Mouse (Mus musculus): Measurements from ENCODE around the gene Toe1. TPM values are rescaled to one million over a fixed set of nuclear protein-coding genes. Genes with fewer than 3 reads are reported as not detected.
A peak's percentile ranks its signal among the peaks of the same experiment; 100 is the strongest.

The Toe1 gene
- total and polyA plus RNA-seq, 2 experiments from 2014 or later = 23.2 to 39.9 TPM

DNA sequence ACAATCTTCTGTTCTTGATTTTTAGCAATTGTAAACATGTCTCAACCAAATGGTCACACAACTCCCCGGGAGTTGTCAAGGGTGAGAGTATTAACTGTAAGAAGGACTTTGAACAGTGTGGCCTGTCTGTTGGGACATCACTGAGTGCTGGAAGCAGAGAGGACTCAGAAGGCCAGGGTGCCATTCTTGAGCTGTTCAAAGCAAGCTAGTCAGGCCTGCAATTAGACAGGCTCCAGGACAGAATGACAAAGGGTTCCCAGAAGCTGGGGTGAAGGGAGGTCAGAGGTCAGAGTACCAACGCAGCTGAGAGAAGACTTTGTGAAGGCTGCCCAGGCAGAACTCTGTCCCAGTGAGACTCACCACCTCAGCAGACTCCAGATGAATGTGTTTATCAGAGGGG lies 31.6 kb upstream of the Toe1 start:
- no peaks in the 10 kb centered on the region for H3K4me1 ChIP-seq (ENCODE audit: insufficient read depth)
- H3K9me3 ChIP-seq (ENCODE audit: low read length) = no peaks in the 10 kb centered on the region
- no peak for TF ChIP-seq CTCF (IDR thresholded peaks at IDR 0.05; ENCODE audit: low read depth)
- H3K4me3 ChIP-seq (ENCODE audit: low read depth, low read length) = no peak overlapping the region
- 22% methylated on average over 2 of the region's 2 CpGs for WGBS
- ATAC-seq = no peak
- H3K36me3 ChIP-seq (ENCODE audit: insufficient read depth) = no peaks in the 10 kb centered on the region
- DNase-seq = no peak
- H3K27me3 ChIP-seq (ENCODE audit: insufficient read depth, low read length) = no peaks in the 10 kb centered on the region
- H3K4me2 ChIP-seq (ENCODE audit: low read depth) = no peak overlapping the region
- H3K9ac ChIP-seq = no peak overlapping the region
- H3K27ac ChIP-seq (ENCODE audit: low read depth, low read length) = no peak overlapping the region

DNA sequence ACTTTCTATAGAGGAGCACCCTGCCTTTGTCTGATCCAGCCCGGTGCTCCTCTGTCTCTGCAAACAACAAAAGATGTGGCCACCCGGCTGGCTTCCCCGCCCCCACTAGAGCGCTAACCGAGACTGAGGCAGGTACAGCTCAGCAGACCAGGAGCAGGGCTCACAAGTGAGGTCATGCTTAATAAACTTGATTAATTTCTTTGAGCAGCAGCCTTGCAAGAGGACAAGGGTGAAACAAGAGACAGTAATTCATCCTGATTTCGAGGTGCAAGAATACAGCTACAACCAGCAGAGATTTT lies 22.6 kb upstream of the Toe1 start:
- DNase-seq = peak; percentile 21
- peak; percentile 56 for ATAC-seq

DNA sequence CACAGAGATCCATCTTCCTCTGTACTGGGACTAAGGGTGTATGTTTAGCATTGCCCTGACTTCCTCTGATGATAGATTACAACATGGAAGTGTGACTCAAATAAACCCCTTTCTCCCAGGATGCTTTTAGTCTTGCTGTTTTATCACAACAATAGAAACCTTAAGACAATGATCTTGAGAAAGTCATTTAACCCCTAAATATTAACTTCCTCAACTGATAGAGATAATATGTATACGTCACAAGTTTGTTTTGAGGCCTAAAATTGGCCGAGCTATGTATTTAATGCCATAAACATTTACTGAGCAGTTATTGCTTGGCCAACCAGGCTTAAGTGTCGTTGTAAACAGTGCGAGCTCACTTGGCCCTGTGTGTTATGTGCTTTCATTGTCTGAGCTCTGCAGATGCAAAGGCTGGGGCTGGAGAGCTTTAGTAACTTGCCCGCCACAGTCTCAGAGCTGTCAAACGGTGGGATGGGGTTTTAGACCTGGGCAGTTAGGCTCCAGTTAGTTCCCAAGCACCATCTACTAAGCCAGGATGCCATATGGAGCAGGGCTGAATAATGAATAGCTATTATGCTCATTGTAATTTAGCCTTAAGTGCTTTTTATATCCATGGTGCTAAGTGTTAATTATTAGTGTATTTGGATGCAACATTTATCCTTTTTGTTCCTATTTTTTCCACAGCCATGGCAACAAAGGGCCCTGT lies 22.1 kb upstream of the Toe1 start:
- H3K9me3 ChIP-seq (ENCODE audit: low read length) = no peaks in the 10 kb centered on the region
- no peak overlapping the region for H3K4me2 ChIP-seq (ENCODE audit: low read depth)
- DNase-seq (no peak), ATAC-seq (peak; percentile 38)
- peaks cover 7% of the 10 kb centered on the region for H3K4me1 ChIP-seq (ENCODE audit: insufficient read depth)
- no peak for TF ChIP-seq CTCF (IDR thresholded peaks at IDR 0.05; ENCODE audit: low read depth)
- H3K27ac ChIP-seq (ENCODE audit: low read depth, low read length) = peak overlapping the region; percentile 47; the same call in 1 of the 2 replicates
- H3K27me3 ChIP-seq (ENCODE audit: insufficient read depth, low read length) = no peaks in the 10 kb centered on the region
- no peak overlapping the region for H3K4me3 ChIP-seq (ENCODE audit: low read depth, low read length)
- H3K9ac ChIP-seq = peak overlapping the region; percentile 1; the same call in 1 of the 2 replicates
- WGBS = 26% methylated on average over 6 of the region's 6 CpGs
- no peaks in the 10 kb centered on the region for H3K36me3 ChIP-seq (ENCODE audit: insufficient read depth)

More for the DNA sequence above, 22.6 kb upstream of the Toe1 start:
- no peaks in the 10 kb centered on the region for H3K36me3 ChIP-seq (ENCODE audit: insufficient read depth)
- no peaks in the 10 kb centered on the region for H3K27me3 ChIP-seq (ENCODE audit: insufficient read depth, low read length)
- no peaks in the 10 kb centered on the region for H3K9me3 ChIP-seq (ENCODE audit: low read length)
- WGBS = 6% methylated on average over 6 of the region's 6 CpGs
- H3K4me2 ChIP-seq (ENCODE audit: low read depth) = no peak overlapping the region
- H3K27ac ChIP-seq (ENCODE audit: low read depth, low read length) = peak overlapping the region; percentile 47; the same call in 1 of the 2 replicates
- no peak overlapping the region for H3K4me3 ChIP-seq (ENCODE audit: low read depth, low read length)
- H3K9ac ChIP-seq = peak overlapping the region; percentile 1; the same call in 1 of the 2 replicates
- no peak for TF ChIP-seq CTCF (IDR thresholded peaks at IDR 0.05; ENCODE audit: low read depth)
- peaks cover 4% of the 10 kb centered on the region for H3K4me1 ChIP-seq (ENCODE audit: insufficient read depth)

DNA sequence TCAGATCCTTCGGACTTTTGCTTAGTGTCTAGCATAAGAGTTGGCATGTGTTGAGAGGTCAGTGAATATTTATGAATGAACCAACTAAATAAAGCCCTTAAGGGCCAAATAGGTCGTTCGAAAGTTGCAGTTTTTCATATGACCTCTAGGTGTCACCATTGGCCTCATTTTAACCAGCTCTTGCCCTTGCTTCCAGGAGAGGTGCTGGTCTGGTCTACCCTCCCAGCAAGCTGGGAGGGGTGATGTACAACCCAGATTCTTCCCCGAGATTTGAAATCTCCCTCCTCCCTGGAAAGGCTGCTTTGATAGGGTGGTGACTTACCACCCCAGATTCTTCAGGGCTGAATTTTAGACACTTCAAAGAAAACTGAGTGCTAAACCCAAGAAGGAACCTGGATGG lies 20.4 kb upstream of the Toe1 start:
- H3K9me3 ChIP-seq (ENCODE audit: low read length) = no peaks in the 10 kb centered on the region
- TF ChIP-seq CTCF (IDR thresholded peaks at IDR 0.05; ENCODE audit: low read depth) = peak; percentile 82
- peak; percentile 83 for DNase-seq
- H3K27ac ChIP-seq (ENCODE audit: low read depth, low read length) = no peak overlapping the region
- no peak overlapping the region for H3K4me3 ChIP-seq (ENCODE audit: low read depth, low read length)
- H3K9ac ChIP-seq = no peak overlapping the region
- peak; percentile 55 for ATAC-seq
- WGBS = 1% methylated on average over 4 of the region's 4 CpGs
- no peaks in the 10 kb centered on the region for H3K36me3 ChIP-seq (ENCODE audit: insufficient read depth)
- peaks cover 7% of the 10 kb centered on the region for H3K4me1 ChIP-seq (ENCODE audit: insufficient read depth)
- H3K27me3 ChIP-seq (ENCODE audit: insufficient read depth, low read length) = no peaks in the 10 kb centered on the region
- H3K4me2 ChIP-seq (ENCODE audit: low read depth) = no peak overlapping the region

DNA sequence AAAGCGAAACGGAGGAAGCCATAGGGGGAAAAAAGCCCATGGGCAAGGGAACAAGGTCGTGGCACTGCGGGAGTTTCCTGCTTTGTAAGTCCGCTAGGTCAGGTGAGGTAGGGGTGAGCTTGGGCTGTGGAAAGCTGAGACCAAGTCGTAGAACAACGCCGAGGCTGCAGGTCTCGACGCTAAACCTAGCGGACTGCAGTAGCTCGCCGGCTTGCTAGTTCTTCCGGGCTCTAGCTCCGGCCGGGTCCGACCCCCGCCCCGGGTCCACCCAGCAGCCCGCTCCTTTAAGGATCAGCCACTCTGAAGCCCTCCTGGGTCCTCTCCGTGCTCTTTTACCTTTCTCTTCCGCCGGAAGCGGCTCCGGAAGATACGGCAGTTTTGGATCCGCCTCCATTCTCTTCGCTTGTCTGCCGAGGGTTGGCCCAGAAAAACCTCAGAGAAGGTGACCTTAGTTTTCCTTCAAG lies 17.1 kb upstream of the Toe1 start:
- peak; percentile 76 for ATAC-seq
- Histone ChIP-seq H3K9ac (peak overlapping the region; percentile 68), H3K4me3 (ENCODE audit: low read depth, low read length) (peak overlapping the region; percentile 44), H3K36me3 (ENCODE audit: insufficient read depth) (no peaks in the 10 kb centered on the region), H3K9me3 (ENCODE audit: low read length) (no peaks in the 10 kb centered on the region), H3K27ac (ENCODE audit: low read depth, low read length) (peak overlapping the region; percentile 51), H3K4me2 (ENCODE audit: low read depth) (peak overlapping the region; percentile 67), H3K4me1 (ENCODE audit: insufficient read depth) (peaks cover 10% of the 10 kb centered on the region), H3K27me3 (ENCODE audit: insufficient read depth, low read length) (peaks cover 4% of the 10 kb centered on the region; the same call in 1 of the 2 replicates)
- no peak for TF ChIP-seq CTCF (IDR thresholded peaks at IDR 0.05; ENCODE audit: low read depth)
- 4% methylated on average over 28 of the region's 29 CpGs for WGBS
- peak; percentile 79 for DNase-seq

DNA sequence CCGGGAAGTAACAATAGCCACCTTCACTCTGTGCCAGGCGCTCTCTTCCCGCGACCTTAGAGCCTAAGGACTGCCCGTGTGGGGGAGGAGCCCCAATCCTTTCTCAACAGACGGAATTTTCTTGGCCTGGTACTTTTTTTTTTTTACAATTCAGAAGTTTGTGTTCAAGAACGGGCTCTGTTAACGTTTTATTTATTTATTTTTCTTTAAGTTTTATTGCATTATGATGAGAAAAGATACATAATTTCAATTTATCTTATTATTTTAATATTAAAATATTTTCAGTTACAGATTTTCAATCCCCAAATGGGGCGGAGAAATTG lies 14.2 kb upstream of the Toe1 start, which contains the start of gene Hpdl:
Gene Hpdl (minus strand): TSS at position 14 of the 323 bp plus-strand sequence.
- no peak; the same call in 1 of the 2 replicates for ATAC-seq
- WGBS = 14% methylated on average over 9 of the region's 9 CpGs
- Histone ChIP-seq H3K36me3 (ENCODE audit: insufficient read depth) (no peaks in the 10 kb centered on the region; the same call in 1 of the 2 replicates), H3K27me3 (ENCODE audit: insufficient read depth, low read length) (peaks cover 4% of the 10 kb centered on the region; the same call in 1 of the 2 replicates), H3K4me2 (ENCODE audit: low read depth) (peak within 1 kb of the TSS; percentile 84), H3K4me1 (ENCODE audit: insufficient read depth) (peaks cover 10% of the 10 kb centered on the region), H3K9ac (peak within 1 kb of the TSS; percentile 49), H3K9me3 (ENCODE audit: low read length) (no peaks in the 10 kb centered on the region), H3K4me3 (ENCODE audit: low read depth, low read length) (peak within 1 kb of the TSS; percentile 41), H3K27ac (ENCODE audit: low read depth, low read length) (no peak within 1 kb of the TSS)
- no peak for DNase-seq
- no peak for TF ChIP-seq CTCF (IDR thresholded peaks at IDR 0.05; ENCODE audit: low read depth)

DNA sequence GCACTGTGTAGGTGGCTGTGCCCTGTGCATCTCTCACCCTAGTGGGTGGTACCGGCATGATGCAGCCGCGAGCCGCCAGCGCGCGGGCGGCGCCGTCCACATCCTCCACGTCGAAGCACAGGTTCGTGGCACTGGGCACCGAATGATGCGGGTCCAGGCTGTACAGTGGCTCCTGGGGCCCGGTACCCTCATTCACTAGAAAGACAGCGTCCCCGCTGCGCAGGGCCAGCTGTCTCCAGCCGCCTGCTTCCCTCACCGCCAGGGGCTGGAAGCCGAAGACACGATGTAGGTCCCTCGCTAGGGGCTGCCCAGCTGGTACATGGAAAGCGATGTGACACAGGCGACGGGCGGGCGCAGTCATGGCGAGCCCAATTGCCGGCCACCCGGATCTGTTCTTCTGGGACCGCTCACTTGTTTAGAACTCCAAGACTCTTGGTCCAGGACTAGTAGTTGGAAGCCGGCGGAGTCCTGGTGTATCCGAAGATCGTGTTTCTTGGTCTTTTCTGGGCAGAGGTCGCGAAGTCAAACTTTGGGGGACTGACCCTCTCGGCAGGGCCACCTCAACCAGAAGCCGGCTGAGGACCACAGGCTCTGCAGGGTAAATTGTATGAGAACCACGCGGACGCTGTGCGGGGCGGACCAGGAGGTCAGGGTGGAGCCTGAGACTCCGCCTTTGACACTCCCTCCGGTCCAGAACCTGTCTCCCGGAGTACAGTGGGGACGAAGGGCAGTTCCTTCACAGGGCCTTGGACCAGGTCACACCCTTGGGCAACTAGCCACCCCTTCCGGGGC lies 13.7 kb upstream of the Toe1 start:
- no peak overlapping the region for H3K27ac ChIP-seq (ENCODE audit: low read depth, low read length)
- H3K27me3 ChIP-seq (ENCODE audit: insufficient read depth, low read length) = peaks cover 4% of the 10 kb centered on the region; the same call in 1 of the 2 replicates
- DNase-seq = peak; percentile 61
- H3K36me3 ChIP-seq (ENCODE audit: insufficient read depth) = no peaks in the 10 kb centered on the region; the same call in 1 of the 2 replicates
- H3K4me1 ChIP-seq (ENCODE audit: insufficient read depth) = peaks cover 10% of the 10 kb centered on the region
- peak; percentile 71 for ATAC-seq
- no peaks in the 10 kb centered on the region for H3K9me3 ChIP-seq (ENCODE audit: low read length)
- peak overlapping the region; percentile 49 for H3K9ac ChIP-seq
- H3K4me2 ChIP-seq (ENCODE audit: low read depth) = peak overlapping the region; percentile 84
- H3K4me3 ChIP-seq (ENCODE audit: low read depth, low read length) = peak overlapping the region; percentile 41
- TF ChIP-seq CTCF (IDR thresholded peaks at IDR 0.05; ENCODE audit: low read depth) = peak; percentile 61
- WGBS = 2% methylated on average over 51 of the region's 51 CpGs
